Mouse (Mus musculus) monocyte, adult 5-6 weeks (primary cell): Measurements from ENCODE around the gene Tnfrsf8. TPM values are rescaled to one million over a fixed set of nuclear protein-coding genes. Genes with fewer than 3 reads are reported as not detected.
"Not testable (repeated sequence)": the region's sequence is repeated elsewhere in the genome, so short reads cannot be mapped to it uniquely, and the experiment has no call there.

Experiments used
- ATAC-seq: fragments of 153-309, 156-312 bp; replicated peaks from 2 replicates; pipeline ENCODE4 v1.8.0; 2017; ENCODE audit warnings: mild to moderate bottlenecking; ENCODE audit not compliant: low TSS enrichment, insufficient number of reproducible peaks, severe bottlenecking, poor library complexity, low FRiP score
- total RNA-seq: library from RNA; stranded (forward); fragments of 200-1000, 200-491, 200-594 nt; gene quantifications from 3 replicates; pipeline ENCODE4 v1.2.3, GENCODE M21; 2017

The Tnfrsf8 gene
- 8.1 to 9.7 TPM (median 8.2 TPM) in 3 replicates for total RNA-seq

DNA sequence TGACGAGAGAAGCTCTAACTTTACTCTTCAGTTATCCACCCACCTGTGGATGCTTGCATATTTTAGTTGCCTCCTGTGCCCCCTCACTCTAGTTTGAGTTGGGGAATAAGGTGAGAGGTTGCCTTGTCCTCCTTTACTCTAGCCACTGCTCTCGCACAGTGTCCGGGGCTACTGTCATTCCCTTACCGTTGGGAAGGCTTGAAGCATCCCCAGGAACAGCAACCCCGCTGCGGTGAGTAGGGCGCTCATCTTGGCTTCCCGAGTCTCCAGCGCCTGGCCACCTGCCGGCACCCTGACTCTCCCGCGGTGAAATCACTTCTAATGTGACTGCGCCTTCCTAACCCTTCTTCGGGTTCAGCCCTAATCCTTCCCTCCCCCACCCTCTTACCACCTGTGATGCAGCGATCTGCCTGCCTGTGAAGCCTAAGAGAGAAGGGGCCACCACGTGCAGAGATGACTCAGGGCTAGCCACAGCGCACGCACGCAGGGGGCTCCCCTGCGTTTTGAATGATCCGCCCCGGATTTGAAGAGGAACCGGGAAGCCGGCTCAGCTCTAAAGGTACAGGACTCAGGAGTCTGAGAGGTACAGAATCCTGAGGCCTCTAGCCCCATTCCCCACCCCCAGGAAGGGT lies at the start of gene Tnfrsf8:
Gene Tnfrsf8, minus strand, starts transcription at position 329 of the 632 bp plus-strand sequence.
- ATAC-seq: no peak

DNA sequence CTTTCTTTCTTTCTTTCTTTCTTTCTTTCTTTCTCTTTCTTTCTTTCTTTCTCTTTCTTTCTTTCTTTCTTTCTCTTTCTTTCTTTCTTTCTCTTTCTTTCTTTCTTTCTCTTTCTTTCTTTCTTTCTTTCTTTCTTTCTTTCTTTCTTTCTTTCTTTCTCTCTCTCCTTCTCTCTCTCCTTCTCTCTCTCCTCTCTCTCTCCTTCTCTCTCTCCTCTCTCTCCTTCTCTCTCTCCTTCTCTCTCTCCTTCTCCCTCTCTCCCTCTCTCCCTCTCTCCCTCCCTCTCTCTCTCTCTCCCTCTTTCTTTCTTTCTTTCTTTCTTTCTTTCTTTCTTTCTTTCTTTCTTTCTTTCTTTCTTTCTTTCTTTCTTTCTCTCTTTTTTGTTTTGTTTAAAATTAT lies 46.7 kb upstream of the Tnfrsf8 start:
- ATAC-seq: not testable (repeated sequence)

DNA sequence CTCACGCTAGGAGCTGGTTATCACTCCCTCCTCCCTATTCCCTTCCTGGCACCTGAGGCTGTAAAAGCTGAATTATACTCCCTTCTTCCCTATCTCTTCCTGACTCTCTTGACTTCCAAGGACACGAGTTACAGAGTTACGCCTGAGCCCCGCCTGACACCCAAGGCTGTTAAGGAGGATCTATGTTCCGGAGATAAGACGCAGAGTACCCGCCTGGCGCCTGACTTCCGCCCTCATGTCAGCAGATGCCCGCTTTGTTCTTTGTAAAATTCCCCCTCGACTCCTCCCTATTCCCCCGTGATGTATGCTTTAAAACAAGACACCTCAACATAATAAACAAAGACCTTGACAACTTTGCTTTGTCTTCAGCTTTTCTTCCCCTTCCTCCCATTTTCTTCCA lies 46.1 kb upstream of the Tnfrsf8 start:
- ATAC-seq: no peak

DNA sequence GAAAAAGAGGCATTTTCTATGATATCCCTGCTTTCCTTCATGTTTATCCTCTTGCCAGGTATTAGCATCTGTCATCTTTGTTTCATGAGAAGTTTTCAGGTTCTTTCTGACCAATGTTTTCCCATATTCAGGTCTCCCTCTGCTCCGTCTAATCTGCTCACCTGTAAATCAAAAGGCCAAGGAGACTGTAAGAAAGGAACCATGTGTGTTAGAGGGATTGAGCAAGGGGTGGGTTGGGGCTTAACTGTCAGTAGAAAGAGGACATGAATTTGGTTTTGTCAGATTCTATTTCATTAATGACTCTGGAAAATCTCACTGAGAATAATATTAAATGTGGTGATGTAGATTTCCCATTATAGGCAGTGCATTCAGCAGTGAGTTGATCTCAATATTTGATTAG lies 45.6 kb upstream of the Tnfrsf8 start:
- no peak for ATAC-seq

DNA sequence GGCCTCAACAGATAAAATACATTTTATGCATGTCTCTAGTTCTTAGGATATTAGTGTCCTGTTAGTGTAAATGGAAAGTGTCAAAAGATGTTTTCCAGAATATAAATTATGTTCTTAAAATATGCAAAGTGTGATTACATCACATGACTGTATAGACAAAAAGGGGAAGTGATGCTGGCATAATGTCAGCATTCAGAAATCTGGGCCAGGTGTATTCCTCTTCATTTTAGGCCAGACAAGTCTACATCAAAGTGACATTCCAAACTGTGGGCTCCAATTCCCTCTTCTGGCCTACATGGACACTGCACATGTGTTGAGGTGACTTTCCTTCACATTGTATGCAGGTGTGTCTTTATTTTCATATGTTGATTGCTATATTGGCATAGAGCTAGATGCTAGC lies 41.3 kb upstream of the Tnfrsf8 start:
- no peak for ATAC-seq

DNA sequence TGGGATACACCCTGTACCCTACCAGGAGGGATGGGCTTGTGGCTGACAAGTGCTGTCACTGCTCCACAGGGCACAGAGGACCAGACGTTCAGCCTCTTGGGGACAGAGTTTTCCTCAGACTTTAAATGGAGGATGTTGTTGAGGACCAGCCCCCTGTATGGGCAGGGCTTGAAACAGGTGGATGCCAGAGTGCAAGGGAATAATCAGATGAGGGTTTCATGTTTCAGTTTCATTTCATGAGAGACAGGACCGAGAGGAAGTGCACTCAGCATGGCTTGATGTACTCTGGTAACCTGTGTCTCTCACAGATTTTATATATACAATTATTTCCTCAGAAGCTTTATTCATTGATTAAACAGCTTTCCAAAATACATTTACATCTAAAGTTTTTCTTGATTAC lies 38.9 kb upstream of the Tnfrsf8 start:
- ATAC-seq: no peak

DNA sequence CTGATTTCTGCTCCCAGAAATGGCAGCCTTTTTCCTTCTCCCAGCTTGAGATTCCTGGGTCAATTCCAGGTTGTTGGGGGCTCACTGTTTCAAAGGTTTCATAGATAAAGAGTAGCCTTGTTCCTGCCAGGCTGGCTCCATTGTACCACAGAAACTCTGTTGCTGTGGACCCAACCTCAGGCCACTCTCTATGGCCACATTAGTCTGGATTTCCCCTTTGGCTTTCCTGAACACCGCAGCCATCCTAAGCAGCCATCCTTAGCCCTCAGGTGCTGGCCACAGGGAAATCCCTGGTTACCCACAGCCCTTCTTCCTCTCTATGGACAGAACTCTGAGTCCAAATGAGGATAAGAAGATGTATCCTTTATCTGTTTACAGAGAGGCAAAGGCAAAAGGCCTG lies 30.0 kb upstream of the Tnfrsf8 start:
- no peak for ATAC-seq

DNA sequence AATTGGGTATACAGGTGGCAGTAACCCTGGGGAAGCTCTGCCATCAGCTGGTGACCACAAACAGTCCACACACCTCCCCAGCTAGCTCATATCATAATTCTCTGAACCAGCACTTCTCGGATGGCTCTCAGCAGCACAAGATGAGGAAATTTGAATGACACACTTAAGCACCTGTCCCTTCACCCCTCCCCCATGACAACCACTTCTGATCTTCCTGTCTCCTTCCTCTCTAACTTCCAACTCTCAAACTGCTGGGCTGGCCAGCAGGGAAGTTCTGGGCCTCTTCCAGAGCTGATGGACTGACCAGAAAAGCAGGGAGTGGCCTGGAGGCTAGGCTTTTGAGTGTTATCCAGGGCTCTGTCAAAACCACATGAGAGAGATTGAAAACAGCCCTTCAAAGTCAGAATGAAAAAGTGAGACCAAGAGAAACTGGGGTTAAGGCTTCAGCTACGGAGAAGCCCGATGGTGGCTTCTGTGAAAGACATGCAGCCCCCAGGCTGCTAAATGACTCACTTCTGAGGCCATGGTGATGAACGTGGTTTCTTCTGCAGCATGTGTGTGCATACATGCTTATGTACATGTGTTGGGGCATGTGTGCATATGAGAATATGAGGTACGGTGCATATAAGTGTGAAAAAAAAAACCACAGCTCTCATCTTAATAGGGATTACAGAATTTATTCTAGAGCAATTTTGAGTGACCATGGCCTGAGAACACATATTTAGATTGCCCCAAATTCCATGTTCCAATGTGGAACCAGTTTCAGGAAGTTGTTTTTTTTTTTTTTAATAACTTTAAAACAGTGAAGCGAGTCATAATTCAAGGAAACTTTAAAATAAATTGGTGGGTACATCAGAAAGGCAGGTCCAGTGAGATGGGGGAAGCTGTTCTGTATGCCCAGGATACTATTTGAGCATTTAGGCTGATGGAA lies 27.2 kb upstream of the Tnfrsf8 start:
- ATAC-seq: no peak

DNA sequence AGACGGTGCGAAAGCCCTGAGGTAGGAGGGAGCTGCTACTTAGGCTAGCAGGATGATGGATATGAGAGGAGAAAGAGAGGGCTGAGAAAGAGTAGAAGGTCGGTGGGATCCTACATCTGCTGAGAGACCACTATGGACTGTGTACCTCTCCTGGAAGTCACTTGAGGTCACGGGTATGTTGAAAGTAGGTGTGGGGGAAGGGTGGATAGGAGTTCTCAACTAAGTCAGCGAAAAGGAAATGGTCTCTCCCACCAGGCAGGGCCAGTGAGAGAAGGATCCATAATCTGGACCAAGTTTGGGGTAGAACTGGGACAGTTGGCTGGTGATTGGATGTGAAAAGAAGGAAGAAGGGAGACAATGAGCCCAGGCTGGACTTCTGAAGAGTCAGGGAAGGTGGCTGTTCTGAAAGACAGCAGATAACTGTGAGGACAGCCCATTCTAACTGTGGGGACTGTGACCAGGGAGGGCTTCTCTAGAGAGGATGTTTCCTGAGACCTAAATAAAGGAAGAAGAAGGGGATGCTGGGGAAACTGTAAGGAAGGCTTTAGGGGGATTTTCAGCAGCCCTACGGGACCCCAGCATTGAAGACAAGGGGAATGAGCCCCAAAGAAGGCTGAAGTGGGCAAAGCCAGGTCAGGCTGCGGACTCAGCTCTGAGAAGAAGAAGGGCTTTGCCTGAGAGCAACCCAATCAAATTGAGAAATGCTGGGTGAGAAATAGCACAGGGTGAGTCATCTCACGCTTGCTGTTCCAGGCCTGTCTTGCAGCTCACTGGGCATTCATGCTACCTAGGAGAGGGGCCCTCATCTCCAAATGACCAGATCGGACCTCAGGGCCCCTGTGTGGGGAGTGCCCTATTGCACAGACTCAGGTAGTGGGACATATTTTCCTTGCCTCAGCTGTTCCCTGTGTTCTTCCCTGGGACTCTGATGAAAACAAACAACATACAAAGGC lies 23.2 kb upstream of the Tnfrsf8 start:
- ATAC-seq: no peak

DNA sequence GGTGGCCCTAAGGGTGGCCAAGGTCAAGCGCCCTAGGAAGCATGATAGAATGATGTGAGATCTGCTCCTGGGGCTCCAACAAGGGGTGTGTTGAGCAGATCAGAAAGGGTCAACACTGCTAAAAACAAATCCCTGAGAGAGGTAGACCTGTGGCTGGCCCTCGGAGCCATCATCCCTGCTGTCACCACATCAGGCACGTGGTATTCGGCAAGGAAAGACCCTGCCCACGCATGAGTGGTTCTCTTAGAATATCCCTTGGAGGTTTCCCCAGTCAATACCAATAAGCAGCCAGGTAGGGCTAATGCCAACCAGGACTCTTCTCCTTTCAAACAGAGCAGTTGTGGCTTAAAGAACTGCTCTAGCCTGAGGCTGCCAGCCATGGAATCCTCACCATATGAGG lies 21.6 kb upstream of the Tnfrsf8 start:
- no peak for ATAC-seq

DNA sequence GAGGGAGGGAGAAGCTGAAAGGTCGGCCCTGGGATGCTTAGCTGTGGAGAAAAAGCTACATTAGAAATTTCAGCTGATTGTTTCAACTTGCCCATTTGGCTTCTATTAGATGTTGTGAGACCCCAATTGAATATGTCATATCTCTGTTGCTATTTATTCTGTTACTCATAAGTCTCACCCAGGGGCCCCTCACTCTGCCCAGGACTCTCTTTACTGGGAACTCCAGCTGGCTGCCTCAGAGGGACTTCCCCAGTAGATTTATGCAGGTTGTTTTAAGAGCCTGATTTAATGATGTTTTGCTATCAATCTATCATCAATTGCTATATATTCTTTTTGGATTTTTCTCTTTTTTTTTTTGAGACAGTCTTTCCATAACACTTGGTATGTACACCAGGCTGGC lies 21.1 kb upstream of the Tnfrsf8 start:
- no peak for ATAC-seq

DNA sequence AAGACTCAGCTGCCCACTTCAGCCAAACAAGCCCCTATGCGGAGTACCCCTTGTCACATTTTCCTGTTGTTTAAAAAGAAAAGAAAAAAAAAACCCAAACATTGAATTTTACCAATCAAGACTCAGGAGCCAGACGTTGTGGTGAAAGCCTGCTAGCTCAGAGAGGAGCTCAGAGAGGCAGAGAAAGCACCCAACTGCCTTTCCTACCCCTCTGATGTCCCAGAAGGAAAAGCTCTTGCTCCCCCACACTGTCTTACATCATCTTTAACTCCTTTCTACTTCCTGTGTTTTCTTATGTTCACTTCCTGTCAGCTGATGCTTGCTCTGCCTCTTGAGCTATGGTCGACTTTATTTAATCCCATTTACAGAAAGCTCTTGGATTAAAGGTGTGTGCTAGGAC lies 8.7 kb upstream of the Tnfrsf8 start:
- no peak for ATAC-seq

DNA sequence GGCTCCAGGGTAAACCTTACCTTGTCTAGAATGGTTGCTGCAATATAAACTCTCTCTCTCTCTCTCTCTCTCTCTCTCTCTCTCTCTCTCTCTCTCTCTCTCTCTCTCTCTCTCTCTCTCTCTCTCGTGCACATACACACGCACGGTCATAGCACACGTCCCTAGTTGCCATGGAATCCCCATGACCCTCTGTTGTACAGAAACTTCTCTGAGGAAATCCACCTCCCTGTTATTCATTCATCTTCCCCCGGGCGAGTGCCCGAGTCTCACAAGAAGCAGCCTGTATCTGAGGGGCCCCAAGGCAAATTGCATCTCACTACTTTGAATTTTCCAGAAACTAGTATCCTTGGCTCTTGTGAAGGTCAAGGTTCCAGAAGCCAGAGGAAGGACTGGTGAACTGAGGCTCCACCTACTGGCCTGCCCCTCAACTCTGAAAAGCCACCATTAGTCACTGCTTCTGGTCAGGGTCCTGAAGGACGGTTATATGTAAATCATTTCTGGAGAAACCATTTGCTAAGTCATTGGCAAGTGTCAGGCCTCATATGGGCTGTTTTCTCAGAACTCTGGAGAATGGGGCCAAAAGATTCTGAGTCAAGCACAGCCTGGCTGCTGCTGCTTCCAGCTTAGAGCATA lies 8.1 kb upstream of the Tnfrsf8 start:
- ATAC-seq: no peak

DNA sequence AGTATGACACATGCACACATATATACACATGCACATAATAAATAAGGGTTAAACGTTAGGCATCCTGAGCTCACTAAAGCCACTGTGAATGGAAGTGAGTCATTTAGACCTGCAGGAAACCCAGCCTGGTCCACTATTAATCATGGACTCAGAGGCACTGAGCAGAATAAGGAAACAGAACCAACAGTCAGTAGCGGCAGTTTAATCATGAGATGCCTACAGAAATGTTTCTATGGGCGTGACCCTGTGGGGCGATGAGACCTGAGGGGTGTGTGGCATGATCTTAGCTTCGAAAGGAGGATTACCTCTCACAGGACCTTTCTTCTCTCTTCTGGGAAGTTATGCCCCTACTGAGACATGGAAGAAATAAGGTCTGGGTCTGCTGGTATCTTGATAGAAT lies 7.2 kb upstream of the Tnfrsf8 start:
- ATAC-seq: no peak

DNA sequence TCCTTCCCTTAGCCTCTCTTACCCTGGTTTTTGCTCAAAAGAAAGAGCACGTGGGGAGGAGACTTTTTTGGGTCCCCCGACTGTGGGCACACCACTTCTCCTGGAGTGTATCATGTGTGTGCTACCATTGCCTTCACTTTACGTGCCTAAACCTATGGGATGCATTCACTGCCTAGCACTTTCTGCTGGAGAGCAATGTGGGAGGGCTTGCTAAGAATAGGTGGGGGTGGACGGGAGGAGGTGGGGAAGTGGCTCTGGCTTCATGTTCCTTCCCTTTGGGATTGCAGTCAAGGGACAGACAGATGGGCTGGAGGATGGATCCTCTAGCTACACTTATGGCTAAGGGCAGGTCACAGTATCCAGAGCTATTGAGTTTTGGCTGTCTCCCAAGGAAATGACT lies 5.7 kb upstream of the Tnfrsf8 start:
- ATAC-seq: no peak

DNA sequence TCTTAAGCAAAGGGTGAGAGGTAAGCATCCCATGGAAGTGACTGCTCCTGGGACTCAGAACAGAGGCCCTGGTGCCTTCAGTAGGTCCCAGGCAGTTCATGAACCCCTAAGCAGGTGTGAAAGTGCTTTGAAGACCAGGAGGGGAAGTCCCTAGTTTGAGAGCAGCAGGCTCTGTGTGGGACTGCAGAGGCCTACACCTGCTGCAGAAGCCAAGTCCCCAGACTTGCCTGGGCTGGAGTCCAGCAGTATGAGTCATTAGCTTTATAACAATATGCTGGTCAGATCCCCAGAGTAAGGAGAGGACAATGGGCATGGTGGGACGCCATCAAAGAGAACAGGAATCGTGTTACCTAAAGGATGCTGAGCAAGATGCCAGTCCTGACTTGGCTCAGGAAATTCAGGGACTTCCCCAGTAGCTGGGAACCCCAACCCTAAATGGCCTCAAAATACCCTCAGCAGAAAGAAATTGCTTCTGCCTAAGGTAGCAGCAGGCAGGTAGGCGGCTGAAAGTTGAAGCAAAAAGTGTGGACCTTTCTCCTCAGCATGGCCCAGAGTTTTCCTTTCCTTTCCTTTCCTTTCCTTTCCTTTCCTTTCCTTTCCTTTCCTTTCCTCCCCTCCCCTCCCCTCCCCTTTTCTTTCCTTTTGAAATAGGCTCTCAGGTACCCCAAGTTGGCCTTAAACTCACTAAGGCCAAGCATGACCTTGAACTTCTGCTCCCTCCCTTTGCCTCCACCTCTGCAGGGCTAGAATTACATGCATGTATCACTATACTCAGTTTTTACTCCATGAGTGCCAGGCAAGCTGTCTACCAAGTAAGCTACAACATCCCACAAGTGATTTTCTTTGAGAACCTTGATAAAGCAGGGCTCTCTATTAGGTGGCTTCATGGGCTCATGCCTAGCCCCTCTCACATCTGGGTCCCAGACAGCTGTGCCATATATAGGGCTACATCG lies 4.6 kb upstream of the Tnfrsf8 start:
- ATAC-seq: no peak

DNA sequence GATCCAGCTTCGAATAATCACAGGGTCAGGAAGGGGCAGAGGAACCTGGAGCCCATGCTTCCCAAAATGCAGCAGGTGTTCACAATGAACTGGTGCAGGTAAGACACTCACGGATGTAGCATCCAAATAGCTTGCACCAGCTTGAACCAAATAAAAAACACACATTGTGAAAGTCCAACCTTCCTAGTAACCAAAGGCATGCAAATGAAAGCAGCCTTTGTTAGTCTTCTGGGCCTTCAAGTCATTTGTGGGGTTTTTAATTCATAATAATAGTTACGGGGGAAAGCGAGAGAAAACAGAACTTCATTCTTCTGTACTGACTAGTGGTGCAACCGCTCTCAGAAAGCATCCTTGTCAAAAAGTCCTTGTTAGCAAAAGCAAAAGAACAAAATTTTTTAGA lies 1.7 kb upstream of the Tnfrsf8 start:
- ATAC-seq: no peak

DNA sequence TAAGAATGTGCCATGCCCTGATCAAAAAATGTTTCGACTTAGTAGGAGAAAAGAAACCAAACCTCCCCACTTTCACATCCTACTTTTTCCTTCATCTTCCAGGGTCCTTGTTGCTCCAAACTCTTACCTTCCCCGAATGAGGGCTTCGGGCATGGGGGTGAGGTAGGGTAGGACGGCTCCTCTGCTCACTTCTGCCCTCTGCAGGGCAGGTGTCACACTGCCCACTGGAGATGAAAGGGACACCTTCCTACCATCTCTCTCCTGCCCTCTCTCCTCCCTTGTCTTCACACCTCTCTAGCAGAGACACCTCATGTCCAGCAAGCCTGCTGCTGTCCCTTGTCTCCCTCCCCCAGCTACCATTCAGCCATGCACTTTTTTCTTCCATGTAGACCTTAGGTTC lies 998 bp downstream of the Tnfrsf8 start:
- no peak for ATAC-seq
